Mouse (Mus musculus): ENCODE data around the gene Smim17. TPM values are rescaled to one million over a fixed set of nuclear protein-coding genes. Genes with fewer than 3 reads are reported as not detected.
A peak's percentile ranks its signal among the peaks of the same experiment; 100 is the strongest.

Smim17 gene
- 6.7 and 9.4 TPM in 2 replicates for polyA plus RNA-seq (2014; fragmentation: Nextera tagmentation; extraction: Ambion mirVana)

DNA sequence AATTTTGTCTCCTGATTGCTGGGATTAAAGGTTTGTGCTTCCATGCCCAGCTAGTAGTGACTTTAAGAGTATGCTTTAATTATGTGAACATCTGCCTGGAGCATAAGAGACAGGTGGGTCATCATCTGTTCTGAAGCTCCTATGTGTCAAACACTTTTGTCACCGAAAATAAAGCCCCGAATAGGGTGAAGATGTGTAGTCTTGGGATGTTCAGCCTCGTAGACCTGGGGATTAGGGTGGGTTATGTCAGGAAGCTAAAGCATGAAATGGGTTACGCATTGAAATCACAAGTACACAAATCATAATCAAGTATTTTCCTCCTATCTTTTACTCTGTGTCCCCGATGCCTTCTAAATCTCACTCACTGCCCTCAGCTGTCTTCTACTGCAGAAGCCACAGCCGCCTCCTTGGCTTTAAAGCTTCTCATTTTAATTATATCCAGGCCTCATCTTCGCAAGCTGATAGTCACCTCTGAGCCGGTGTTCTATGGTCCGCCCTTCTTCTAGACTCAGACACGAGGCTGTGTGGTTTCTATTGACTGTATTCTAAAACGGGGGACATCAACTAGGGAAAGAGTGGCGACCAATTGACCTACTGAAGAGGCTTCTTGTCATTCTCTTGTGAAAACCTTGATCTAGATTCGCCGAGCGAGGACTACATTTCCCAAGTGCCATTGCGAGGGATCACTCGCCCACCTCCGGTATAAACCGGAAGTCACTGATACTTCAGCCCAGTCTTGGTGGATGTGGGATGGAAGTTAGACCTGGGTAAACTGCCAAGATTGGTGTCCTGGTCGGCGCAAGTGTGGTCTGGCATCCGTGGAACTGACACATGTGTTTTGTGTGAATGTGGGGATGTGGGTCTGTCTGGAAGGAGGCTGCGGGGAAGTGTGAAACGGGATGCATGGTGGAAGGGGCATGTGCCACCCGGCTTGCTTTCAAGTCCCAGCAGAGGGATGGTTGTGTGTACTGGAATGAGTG, at the start of gene Smim17:
TSS of gene Smim17 (plus strand) at position 720 of the 980 bp plus-strand sequence.
- H3K27ac ChIP-seq (ENCODE audit: low read depth, low read length), result no peak within 1 kb of the TSS
- WGBS, result 26% methylated on average over 25 of the region's 25 CpGs

DNA sequence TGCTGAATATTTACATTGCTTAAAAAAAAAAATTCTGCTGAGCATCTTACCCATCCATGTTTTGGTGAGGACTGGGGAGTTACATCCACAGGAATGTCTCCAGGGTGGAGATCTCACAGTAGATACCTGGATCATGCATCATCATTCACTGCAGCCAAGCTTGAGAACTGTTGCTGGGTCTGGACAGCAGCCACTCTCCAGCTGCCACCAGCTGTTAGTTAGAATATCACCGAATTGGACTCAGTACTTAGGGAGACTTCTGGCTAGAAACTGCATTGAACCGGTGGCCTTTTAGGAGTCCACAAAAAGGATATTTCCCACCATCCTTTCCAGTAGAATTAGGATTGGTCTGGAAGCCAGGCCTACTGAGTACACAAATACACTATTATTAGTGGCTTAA, 40.4 kb upstream of the Smim17 start:
- Histone ChIP-seq H3K4me3 (ENCODE audit: low read depth, low read length) (no peak overlapping the region), H3K9me3 (ENCODE audit: control insufficient read depth, low read length) (no peaks in the 10 kb centered on the region), H3K4me2 (ENCODE audit: low read depth, low read length) (no peak overlapping the region), H3K9ac (replicated peaks; ENCODE audit: low read depth, low read length) (no peak overlapping the region), H3K36me3 (ENCODE audit: control insufficient read depth, insufficient read depth, low read length) (peaks cover 7% of the 10 kb centered on the region; the same call in 1 of the 2 replicates), H3K27me3 (ENCODE audit: control insufficient read depth, insufficient read depth, low read length) (no peaks in the 10 kb centered on the region), H3K27ac (ENCODE audit: low read depth, low read length) (no peak overlapping the region), H3K4me1 (ENCODE audit: control insufficient read depth, insufficient read depth, low read length) (no peaks in the 10 kb centered on the region)
- 72% methylated on average over 2 of the region's 2 CpGs for WGBS
- ATAC-seq (ENCODE audit: low read depth), result no peak

More for the DNA sequence above, at the start of gene Smim17:
- H3K36me3 ChIP-seq (ENCODE audit: control insufficient read depth, insufficient read depth, low read length), result peaks cover 8% of the 10 kb centered on the region; the same call in 1 of the 2 replicates
- H3K9me3 ChIP-seq (ENCODE audit: control insufficient read depth, low read length), result no peaks in the 10 kb centered on the region
- H3K9ac ChIP-seq (replicated peaks; ENCODE audit: low read depth, low read length), result peak within 1 kb of the TSS; percentile 49
- ATAC-seq (ENCODE audit: low read depth), result peak; percentile 91
- H3K4me2 ChIP-seq (ENCODE audit: low read depth, low read length), result peak within 1 kb of the TSS; percentile 62
- 0 out of 2 replicates have a peak, but pooled peaks cover 5% of the 10 kb centered on the region for H3K4me1 ChIP-seq (ENCODE audit: control insufficient read depth, insufficient read depth, low read length)
- H3K4me3 ChIP-seq (ENCODE audit: low read depth, low read length), result peak within 1 kb of the TSS; percentile 30
- H3K27me3 ChIP-seq (ENCODE audit: control insufficient read depth, insufficient read depth, low read length), result no peaks in the 10 kb centered on the region

DNA sequence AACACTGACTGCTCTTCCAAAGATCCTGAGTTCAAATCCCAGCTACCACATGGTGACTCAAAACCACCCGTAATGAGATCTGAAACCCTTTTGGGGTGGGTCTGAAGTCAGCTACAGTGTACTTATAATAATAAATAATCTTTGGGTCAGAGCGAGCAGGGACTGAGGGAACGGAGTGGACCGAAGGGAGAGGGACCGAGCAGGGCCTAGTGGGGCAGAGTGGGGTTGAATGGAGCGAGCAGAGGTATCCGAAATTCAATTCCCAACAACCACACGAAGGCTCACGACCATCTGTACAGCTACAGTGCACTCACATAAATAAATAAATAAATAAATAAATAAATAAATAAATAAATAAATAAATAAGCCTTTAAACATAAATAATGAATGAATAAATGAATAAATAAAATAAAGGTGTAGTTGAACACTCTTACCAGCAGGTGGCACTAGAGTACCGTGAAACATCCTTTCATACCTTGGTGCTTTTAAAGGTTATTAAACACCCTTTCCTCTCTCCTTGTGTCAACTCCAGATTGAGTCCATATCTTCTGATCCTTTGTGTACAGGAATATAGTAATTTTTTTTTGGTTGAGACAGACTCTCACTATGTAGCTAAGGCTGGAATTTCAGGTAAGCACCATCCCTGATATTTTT, 39.5 kb upstream of the Smim17 start:
- Histone ChIP-seq H3K36me3 (ENCODE audit: control insufficient read depth, insufficient read depth, low read length) (peaks cover 4% of the 10 kb centered on the region; the same call in 1 of the 2 replicates), H3K4me2 (ENCODE audit: low read depth, low read length) (no peak overlapping the region), H3K4me3 (ENCODE audit: low read depth, low read length) (no peak overlapping the region), H3K27ac (ENCODE audit: low read depth, low read length) (no peak overlapping the region), H3K27me3 (ENCODE audit: control insufficient read depth, insufficient read depth, low read length) (no peaks in the 10 kb centered on the region), H3K9ac (replicated peaks; ENCODE audit: low read depth, low read length) (no peak overlapping the region), H3K4me1 (ENCODE audit: control insufficient read depth, insufficient read depth, low read length) (peaks cover 5% of the 10 kb centered on the region; the same call in 1 of the 2 replicates), H3K9me3 (ENCODE audit: control insufficient read depth, low read length) (no peaks in the 10 kb centered on the region)
- ATAC-seq (ENCODE audit: low read depth), result no peak
- WGBS, result 57% methylated on average over 10 of the region's 10 CpGs

DNA sequence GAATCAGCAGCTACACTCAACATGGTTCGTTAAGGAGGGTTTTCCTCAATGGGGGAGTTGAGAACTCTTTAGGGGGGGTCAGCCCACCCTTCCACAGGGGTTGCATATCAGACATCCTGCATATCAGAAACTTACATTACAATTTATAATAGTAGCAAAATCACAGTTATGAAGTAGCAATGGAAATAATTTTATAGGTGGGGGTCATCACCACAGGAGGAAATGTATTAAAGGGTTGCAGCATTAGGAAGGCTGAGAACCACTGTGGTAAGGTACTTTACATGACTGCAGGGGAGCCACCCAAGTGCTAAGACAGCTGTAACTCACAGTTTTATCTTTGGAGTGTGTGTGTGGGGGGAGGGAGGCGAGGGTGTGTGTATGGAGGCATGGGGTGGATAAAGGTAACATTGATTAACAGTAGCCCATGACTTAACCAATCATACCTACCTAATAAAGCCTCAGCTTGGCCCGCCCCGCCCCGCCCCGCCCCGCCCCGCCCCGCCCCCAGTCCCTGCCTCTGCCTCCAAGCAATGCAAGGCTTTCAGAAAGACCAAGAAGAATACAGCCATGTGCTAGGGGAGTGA, 37.9 kb upstream of the Smim17 start:
- Histone ChIP-seq H3K27me3 (ENCODE audit: control insufficient read depth, insufficient read depth, low read length) (no peaks in the 10 kb centered on the region), H3K4me1 (ENCODE audit: control insufficient read depth, insufficient read depth, low read length) (peaks cover 8% of the 10 kb centered on the region; the same call in 1 of the 2 replicates), H3K9ac (replicated peaks; ENCODE audit: low read depth, low read length) (no peak overlapping the region), H3K9me3 (ENCODE audit: control insufficient read depth, low read length) (no peaks in the 10 kb centered on the region), H3K36me3 (ENCODE audit: control insufficient read depth, insufficient read depth, low read length) (no peaks in the 10 kb centered on the region), H3K4me3 (ENCODE audit: low read depth, low read length) (no peak overlapping the region), H3K4me2 (ENCODE audit: low read depth, low read length) (no peak overlapping the region), H3K27ac (ENCODE audit: low read depth, low read length) (no peak overlapping the region)
- ATAC-seq (ENCODE audit: low read depth), result no peak
- WGBS, result 12% methylated on average over 9 of the region's 9 CpGs

DNA sequence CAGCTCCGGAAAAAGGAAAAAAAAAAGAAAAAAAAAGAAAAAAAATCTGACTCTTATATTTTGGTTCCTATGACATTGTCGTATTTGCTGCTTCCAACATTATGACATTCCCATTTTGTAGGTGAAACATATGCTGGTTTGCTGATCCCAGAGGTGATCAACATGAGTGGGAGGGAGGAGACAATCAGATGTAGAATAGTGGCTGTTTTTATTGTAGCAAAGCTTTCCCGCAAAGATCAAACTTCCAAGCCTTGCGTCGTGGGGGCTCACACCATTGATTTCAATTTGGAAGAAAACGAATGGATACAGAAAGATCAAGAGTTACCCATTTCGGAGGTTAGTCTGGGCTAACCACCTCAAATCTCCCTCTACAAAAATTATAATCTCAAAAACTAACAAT, 36.8 kb upstream of the Smim17 start:
- H3K9ac ChIP-seq (replicated peaks; ENCODE audit: low read depth, low read length), result peak overlapping the region; percentile 58
- peaks cover 8% of the 10 kb centered on the region; the same call in 1 of the 2 replicates for H3K4me1 ChIP-seq (ENCODE audit: control insufficient read depth, insufficient read depth, low read length)
- H3K27me3 ChIP-seq (ENCODE audit: control insufficient read depth, insufficient read depth, low read length), result no peaks in the 10 kb centered on the region
- H3K9me3 ChIP-seq (ENCODE audit: control insufficient read depth, low read length), result no peaks in the 10 kb centered on the region
- no peaks in the 10 kb centered on the region for H3K36me3 ChIP-seq (ENCODE audit: control insufficient read depth, insufficient read depth, low read length)
- peak overlapping the region; percentile 94 for H3K27ac ChIP-seq (ENCODE audit: low read depth, low read length)
- peak overlapping the region; percentile 47 for H3K4me3 ChIP-seq (ENCODE audit: low read depth, low read length)
- 19% methylated on average over 7 of the region's 7 CpGs for WGBS
- ATAC-seq (ENCODE audit: low read depth), result no peak
- peak overlapping the region; percentile 57 for H3K4me2 ChIP-seq (ENCODE audit: low read depth, low read length)

DNA sequence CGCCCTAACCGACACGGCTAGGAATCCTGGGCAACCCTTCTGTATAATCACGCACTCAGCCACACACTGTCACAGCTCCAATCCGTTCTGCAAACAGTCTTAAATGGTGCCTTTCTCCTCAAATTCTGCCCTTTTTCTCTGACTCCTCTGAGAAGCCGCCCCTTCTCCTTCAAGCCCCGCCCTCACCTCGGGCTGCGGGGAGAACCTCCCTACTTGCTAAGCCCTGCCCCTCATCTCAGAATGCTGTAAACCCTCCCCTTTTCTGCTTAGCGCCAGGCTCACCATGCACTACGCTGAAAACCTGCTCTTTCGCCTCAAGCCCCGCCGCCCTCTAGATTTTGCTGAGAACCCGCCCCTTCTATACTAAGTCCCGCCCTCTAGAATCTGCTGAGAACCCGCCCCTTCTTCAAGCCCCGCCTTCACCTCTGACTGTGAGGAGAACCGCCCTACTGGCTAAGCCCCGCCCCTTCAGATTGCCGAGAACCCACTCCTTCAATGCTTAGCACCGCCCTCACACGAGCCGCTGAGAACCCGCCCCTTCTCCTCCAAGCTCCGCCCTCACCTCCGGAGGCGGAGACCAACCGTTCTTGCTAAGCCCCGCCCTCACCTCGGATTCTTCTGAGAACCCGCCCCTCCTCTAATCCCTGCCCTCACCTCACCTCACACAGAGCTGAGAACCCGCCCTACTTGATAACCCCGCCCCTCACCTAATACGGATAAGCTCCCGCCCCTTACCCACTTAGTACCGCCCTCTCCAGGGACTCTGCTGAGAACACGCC, 36.1 kb upstream of the Smim17 start:
- Histone ChIP-seq H3K9ac (replicated peaks; ENCODE audit: low read depth, low read length) (peak overlapping the region; percentile 58), H3K9me3 (ENCODE audit: control insufficient read depth, low read length) (no peaks in the 10 kb centered on the region), H3K4me1 (ENCODE audit: control insufficient read depth, insufficient read depth, low read length) (peaks cover 8% of the 10 kb centered on the region; the same call in 1 of the 2 replicates), H3K27ac (ENCODE audit: low read depth, low read length) (peak overlapping the region; percentile 94), H3K4me2 (ENCODE audit: low read depth, low read length) (peak overlapping the region; percentile 57), H3K4me3 (ENCODE audit: low read depth, low read length) (peak overlapping the region; percentile 47), H3K27me3 (ENCODE audit: control insufficient read depth, insufficient read depth, low read length) (no peaks in the 10 kb centered on the region), H3K36me3 (ENCODE audit: control insufficient read depth, insufficient read depth, low read length) (no peaks in the 10 kb centered on the region)
- ATAC-seq (ENCODE audit: low read depth), result peak; percentile 93
- under 1% methylated on average over 31 of the region's 38 CpGs for WGBS

DNA sequence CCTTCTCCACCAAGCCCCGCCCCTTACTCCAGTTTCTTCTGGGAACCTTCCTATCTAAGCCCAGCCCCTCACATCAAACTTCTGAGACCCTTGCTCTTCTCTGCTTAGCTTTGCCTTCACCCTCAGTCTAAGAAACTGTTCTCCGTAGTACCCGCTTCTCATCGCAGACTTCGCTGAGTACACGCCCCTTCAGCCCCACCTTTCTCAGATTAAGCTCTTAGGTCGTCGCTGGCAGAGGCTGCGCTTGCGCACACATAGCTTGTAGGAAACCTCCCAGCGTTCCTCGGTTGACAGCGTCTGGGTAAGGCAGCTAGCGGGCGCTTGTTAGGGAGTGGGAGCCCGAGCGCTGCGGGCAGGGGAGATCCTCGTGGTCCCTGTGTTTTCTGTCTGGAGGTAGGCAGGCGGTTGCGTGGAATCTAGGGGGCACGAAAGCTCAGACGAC, 35.4 kb upstream of the Smim17 start, which contains the start of gene Zfp78:
TSS of gene Zfp78 (plus strand) at position 234 of the 442 bp plus-strand sequence.
- H3K4me1 ChIP-seq (ENCODE audit: control insufficient read depth, insufficient read depth, low read length), result peaks cover 8% of the 10 kb centered on the region; the same call in 1 of the 2 replicates
- peak within 1 kb of the TSS; percentile 58 for H3K9ac ChIP-seq (replicated peaks; ENCODE audit: low read depth, low read length)
- peak; percentile 86 for ATAC-seq (ENCODE audit: low read depth)
- H3K9me3 ChIP-seq (ENCODE audit: control insufficient read depth, low read length), result no peaks in the 10 kb centered on the region
- H3K4me2 ChIP-seq (ENCODE audit: low read depth, low read length), result peak within 1 kb of the TSS; percentile 57
- H3K27me3 ChIP-seq (ENCODE audit: control insufficient read depth, insufficient read depth, low read length), result no peaks in the 10 kb centered on the region
- H3K36me3 ChIP-seq (ENCODE audit: control insufficient read depth, insufficient read depth, low read length), result no peaks in the 10 kb centered on the region
- peak within 1 kb of the TSS; percentile 47 for H3K4me3 ChIP-seq (ENCODE audit: low read depth, low read length)
- under 1% methylated on average over 23 of the region's 23 CpGs for WGBS
- peak within 1 kb of the TSS; percentile 94 for H3K27ac ChIP-seq (ENCODE audit: low read depth, low read length)

DNA sequence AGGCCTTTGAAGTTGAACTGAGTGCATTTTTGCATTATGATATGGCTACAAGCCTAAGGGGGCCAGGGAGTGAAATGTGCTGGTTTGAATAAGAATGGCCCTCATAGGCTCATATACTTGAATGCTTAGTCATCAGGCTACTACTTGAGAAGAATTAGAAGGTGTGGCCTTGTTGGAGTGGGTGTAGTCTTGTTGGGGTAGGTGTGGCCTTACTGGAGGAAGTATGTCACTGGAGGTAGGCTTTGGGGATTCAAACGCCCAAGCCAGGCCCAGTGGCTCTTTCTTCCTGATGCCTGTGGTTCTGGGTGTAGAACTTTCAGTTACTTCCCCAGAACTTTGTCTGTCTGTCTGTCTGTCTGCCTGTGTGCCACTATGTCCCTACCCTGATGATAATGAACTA, 33.8 kb upstream of the Smim17 start:
- no peak overlapping the region for H3K27ac ChIP-seq (ENCODE audit: low read depth, low read length)
- peaks cover 8% of the 10 kb centered on the region; the same call in 1 of the 2 replicates for H3K4me1 ChIP-seq (ENCODE audit: control insufficient read depth, insufficient read depth, low read length)
- no peaks in the 10 kb centered on the region for H3K36me3 ChIP-seq (ENCODE audit: control insufficient read depth, insufficient read depth, low read length)
- ATAC-seq (ENCODE audit: low read depth), result no peak
- H3K9ac ChIP-seq (replicated peaks; ENCODE audit: low read depth, low read length), result no peak overlapping the region
- no peaks in the 10 kb centered on the region for H3K9me3 ChIP-seq (ENCODE audit: control insufficient read depth, low read length)
- 79% methylated on average over 1 of the region's 1 CpGs for WGBS
- no peak overlapping the region for H3K4me2 ChIP-seq (ENCODE audit: low read depth, low read length)
- no peak overlapping the region for H3K4me3 ChIP-seq (ENCODE audit: low read depth, low read length)
- H3K27me3 ChIP-seq (ENCODE audit: control insufficient read depth, insufficient read depth, low read length), result no peaks in the 10 kb centered on the region
